Mouse (Mus musculus) hindbrain, embryonic 11.5 days (tissue): ENCODE results near the gene Lztr1. TPM values are rescaled to one million over a fixed set of nuclear protein-coding genes. Genes with fewer than 3 reads are reported as not detected.
"Not testable (repeated sequence)": the region's sequence is repeated elsewhere in the genome, so short reads cannot be mapped to it uniquely, and the experiment has no call there.

Experiments
- ATAC-seq: fragments of 200-750 bp; cut with Nextera tagmentation; 2 replicates; pipeline ENCODE4 v1.8.0; 2017; ENCODE audit warnings: mild to moderate bottlenecking, moderate TSS enrichment, moderate library complexity; ENCODE audit not compliant: low FRiP score
- DNase-seq: peaks from one replicate; pipeline ENCODE4 v3.0.0-alpha.2; 2015; ENCODE audit warnings: low spot score
- H3K27ac ChIP-seq: fragments of 300-500 bp; sonication (generic); 2 replicates; pipeline ENCODE4 v1.5.1; 2014; ENCODE audit warnings: mild to moderate bottlenecking, low read depth, low read length
- H3K27me3 ChIP-seq: fragments of 300-500 bp; sonication (generic); 2 replicates; pipeline ENCODE4 v1.6.1; 2014; ENCODE audit warnings: mild to moderate bottlenecking, low read length, moderate library complexity, mixed read lengths; ENCODE audit not compliant: control insufficient read depth, insufficient read depth
- H3K36me3 ChIP-seq: fragments of 300-500 bp; sonication (generic); 2 replicates; pipeline ENCODE4 v1.6.1; 2014; ENCODE audit warnings: mild to moderate bottlenecking, low read length, moderate library complexity, mixed read lengths; ENCODE audit not compliant: control insufficient read depth, insufficient read depth
- H3K4me1 ChIP-seq: fragments of 300-500 bp; sonication (generic); replicated peaks from 2 replicates; pipeline ENCODE4 v1.6.1; 2014; ENCODE audit warnings: low read length, mixed read lengths; ENCODE audit not compliant: control insufficient read depth, insufficient read depth
- H3K4me2 ChIP-seq: fragments of 300-500 bp; sonication (generic); replicated peaks from 2 replicates; pipeline ENCODE4 v1.6.1; 2014; ENCODE audit warnings: mild to moderate bottlenecking, low read depth, low read length
- H3K4me3 ChIP-seq: fragments of 300-500 bp; sonication (generic); 2 replicates; pipeline ENCODE4 v1.5.1; 2014; ENCODE audit warnings: low read depth, low read length
- H3K9ac ChIP-seq: fragments of 300-500 bp; sonication (generic); 2 replicates; pipeline ENCODE4 v1.6.1; 2014; ENCODE audit warnings: low read depth, low read length
- H3K9me3 ChIP-seq: fragments of 300-500 bp; sonication (generic); 2 replicates; pipeline ENCODE4 v1.6.1; 2016; ENCODE audit warnings: low read length; ENCODE audit not compliant: control insufficient read depth
- WGBS: fragments of 180-500 bp; shearing (Covaris S2); extraction: QIAGEN DNeasy Blood & Tissue Kit; methylation state at CpG from one replicate; pipeline ENCODE4 v1.1.7; 2014; 5-methylcytosine and 5-hydroxymethylcytosine counted together
- polyA plus RNA-seq: library from polyadenylated mRNA; unstranded; fragments of >200 nt; fragmentation: Nextera tagmentation; extraction: Ambion mirVana; gene quantifications from 2 replicates; pipeline ENCODE4 v1.2.1, GENCODE M21; 2014

The Lztr1 gene
- polyA plus RNA-seq, 1 experiment from 2014 or later, result 85.3 TPM

- DNase-seq, result no peak
- Histone ChIP-seq H3K27ac (no peak overlapping the region), H3K4me2 (no peak overlapping the region), H3K4me3 (no peak overlapping the region), H3K27me3 (no peaks in the 10 kb centered on the region), H3K9me3 (no peaks in the 10 kb centered on the region), H3K4me1 (no peaks in the 10 kb centered on the region), H3K36me3 (no peaks in the 10 kb centered on the region), H3K9ac (no peak overlapping the region)
- ATAC-seq, result no peak
- 68% methylated on average over 2 of the region's 2 CpGs for WGBS
Measured at GRCm38 (mm10) chr16:17496499-17497305, 11.8 kb upstream of the Lztr1 start.

DNA sequence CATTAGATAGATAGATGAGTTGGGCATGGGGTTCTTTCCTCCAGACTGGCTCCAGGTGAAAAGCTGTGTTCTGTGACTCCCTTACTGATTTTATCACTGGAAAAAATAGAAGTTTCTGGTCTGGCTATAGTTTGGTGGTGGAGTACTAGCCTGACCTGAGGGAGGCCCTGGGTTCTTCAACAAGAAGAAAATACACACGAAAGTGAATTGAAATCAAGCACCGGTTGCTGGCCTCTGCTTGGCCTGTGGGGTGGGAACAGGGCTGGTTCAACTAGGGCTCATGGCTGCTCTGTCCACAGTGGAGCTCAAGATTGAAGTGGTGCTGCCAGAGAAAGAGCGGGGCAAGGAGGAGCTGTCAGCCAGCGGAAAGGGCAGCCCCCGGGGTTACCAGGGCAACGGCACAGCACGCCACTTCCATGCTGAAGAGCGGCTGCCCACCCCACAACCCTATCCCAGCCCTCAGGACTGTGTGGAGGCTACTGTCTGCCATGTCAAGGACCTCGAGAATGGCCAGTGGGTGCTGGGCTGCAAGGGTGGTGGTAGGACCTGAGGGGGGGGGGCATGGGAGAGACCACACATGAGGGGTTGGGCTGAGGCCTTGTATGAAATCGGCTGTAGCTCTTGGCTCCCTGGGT lies 9.1 kb upstream of the Lztr1 start:
- WGBS, result 14% methylated on average over 9 of the region's 10 CpGs
- peak; percentile 84 for ATAC-seq
- Histone ChIP-seq H3K4me3 (no peak overlapping the region), H3K27ac (no peak overlapping the region), H3K9me3 (no peaks in the 10 kb centered on the region), H3K4me2 (no peak overlapping the region), H3K36me3 (no peaks in the 10 kb centered on the region), H3K9ac (no peak overlapping the region), H3K27me3 (no peaks in the 10 kb centered on the region), H3K4me1 (no peaks in the 10 kb centered on the region)
- peak; percentile 67 for DNase-seq

- no peak overlapping the region for H3K9ac ChIP-seq
- H3K9me3 ChIP-seq, result no peaks in the 10 kb centered on the region
- H3K4me1 ChIP-seq, result no peaks in the 10 kb centered on the region
- no peak overlapping the region for H3K4me3 ChIP-seq
- DNase-seq, result no peak
- no peak for ATAC-seq
- H3K27me3 ChIP-seq, result no peaks in the 10 kb centered on the region
- WGBS, result 84% methylated on average over 4 of the region's 4 CpGs
- H3K27ac ChIP-seq, result no peak overlapping the region
- H3K4me2 ChIP-seq, result no peak overlapping the region
- no peaks in the 10 kb centered on the region for H3K36me3 ChIP-seq
Measured at GRCm38 (mm10) chr16:17502681-17503080, 5.8 kb upstream of the Lztr1 start.

DNA sequence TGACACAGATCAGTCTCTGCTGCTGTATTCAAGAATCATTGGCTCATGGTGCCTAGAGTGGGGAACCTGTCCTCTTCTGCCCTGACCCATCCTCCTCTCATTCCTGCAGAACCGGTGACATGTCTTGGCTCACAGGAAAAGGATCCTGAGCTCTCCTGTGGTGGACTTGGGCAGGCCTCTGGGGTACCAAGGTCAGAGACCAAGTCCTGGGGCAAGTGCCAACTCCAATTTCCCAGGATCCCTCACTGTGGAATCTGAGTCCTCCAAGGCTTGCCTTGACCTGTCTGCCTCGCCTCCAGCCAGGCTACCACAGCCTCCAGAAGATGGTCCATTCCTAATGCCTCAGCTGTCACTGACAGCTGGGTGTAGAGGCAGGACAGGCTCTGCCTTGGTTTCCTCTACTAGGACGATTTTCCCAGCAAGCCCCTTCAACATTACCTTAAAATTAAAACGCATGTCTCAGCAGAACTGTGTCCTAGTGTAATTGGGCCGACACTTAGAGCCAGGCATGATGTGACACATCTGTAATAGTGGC lies 1.4 kb upstream of the Lztr1 start:
- Histone ChIP-seq H3K27me3 (no peaks in the 10 kb centered on the region), H3K36me3 (no peaks in the 10 kb centered on the region), H3K4me2 (no peak overlapping the region), H3K4me1 (no peaks in the 10 kb centered on the region), H3K4me3 (no peak overlapping the region), H3K9me3 (no peaks in the 10 kb centered on the region), H3K27ac (no peak overlapping the region), H3K9ac (no peak overlapping the region)
- WGBS, result 80% methylated on average over 5 of the region's 5 CpGs
- no peak for DNase-seq
- ATAC-seq, result no peak

- WGBS, result 48% methylated on average over 2 of the region's 3 CpGs
- peak; percentile 2; the same call in 1 of the 2 replicates for ATAC-seq
Measured at GRCm38 (mm10) chr16:17508031-17508430, 457 bp upstream of the Lztr1 start.

DNA sequence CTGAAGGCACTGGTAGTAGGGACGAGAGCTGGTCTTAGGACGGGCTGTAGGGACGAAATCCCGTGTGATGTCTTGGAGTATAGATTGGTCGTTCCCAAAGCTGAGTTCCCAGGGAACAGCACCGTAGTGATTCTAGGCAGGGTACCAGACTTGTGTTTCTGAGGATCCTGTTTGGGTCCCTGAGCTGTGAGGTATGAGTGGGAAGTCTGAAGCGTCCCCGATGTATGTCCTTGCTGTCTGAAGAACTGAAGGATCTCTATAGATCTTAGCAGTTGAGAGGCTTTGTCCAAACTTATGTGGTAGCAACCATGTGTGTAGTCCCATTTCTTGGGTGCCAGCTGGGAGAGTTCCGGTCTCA lies 731 bp downstream of the Lztr1 start:
- DNase-seq (no peak), ATAC-seq (no peak; the same call in none of the 2 replicates)
- Histone ChIP-seq H3K36me3 (no peaks in the 10 kb centered on the region), H3K4me2 (peak overlapping the region; percentile 67), H3K27me3 (no peaks in the 10 kb centered on the region), H3K9me3 (no peaks in the 10 kb centered on the region), H3K4me1 (no peaks in the 10 kb centered on the region), H3K27ac (0 out of 2 replicates have a peak overlapping the region, but pooled peaks have one; percentile 67), H3K9ac (peak overlapping the region; percentile 89), H3K4me3 (peak overlapping the region; percentile 78)
- WGBS, result 13% methylated on average over 9 of the region's 9 CpGs

More at GRCm38 (mm10) chr16:17508031-17508430, 457 bp upstream of the Lztr1 start:
- peak overlapping the region; percentile 78 for H3K4me3 ChIP-seq
- H3K4me1 ChIP-seq, H3K27me3 ChIP-seq, H3K9me3 ChIP-seq, H3K36me3 ChIP-seq: not testable (repeated sequence)
- H3K9ac ChIP-seq, result peak overlapping the region; percentile 89
- peak; percentile 25 for DNase-seq
- H3K4me2 ChIP-seq, result peak overlapping the region; percentile 67
- H3K27ac ChIP-seq, result peak overlapping the region; percentile 67

GRCm38 (mm10) chr16:17510143-17510542 lies 1.7 kb downstream of the Lztr1 start:
- no peaks in the 10 kb centered on the region for H3K36me3 ChIP-seq
- H3K27me3 ChIP-seq, result no peaks in the 10 kb centered on the region
- no peaks in the 10 kb centered on the region for H3K9me3 ChIP-seq
- H3K4me2 ChIP-seq, result peak overlapping the region; percentile 67; the same call in 1 of the 2 replicates
- no peak overlapping the region for H3K4me3 ChIP-seq
- no peaks in the 10 kb centered on the region for H3K4me1 ChIP-seq
- no peak for DNase-seq
- ATAC-seq, result no peak
- WGBS, result 93% methylated on average over 2 of the region's 2 CpGs
- H3K9ac ChIP-seq, result no peak overlapping the region
- no peak overlapping the region for H3K27ac ChIP-seq

DNA sequence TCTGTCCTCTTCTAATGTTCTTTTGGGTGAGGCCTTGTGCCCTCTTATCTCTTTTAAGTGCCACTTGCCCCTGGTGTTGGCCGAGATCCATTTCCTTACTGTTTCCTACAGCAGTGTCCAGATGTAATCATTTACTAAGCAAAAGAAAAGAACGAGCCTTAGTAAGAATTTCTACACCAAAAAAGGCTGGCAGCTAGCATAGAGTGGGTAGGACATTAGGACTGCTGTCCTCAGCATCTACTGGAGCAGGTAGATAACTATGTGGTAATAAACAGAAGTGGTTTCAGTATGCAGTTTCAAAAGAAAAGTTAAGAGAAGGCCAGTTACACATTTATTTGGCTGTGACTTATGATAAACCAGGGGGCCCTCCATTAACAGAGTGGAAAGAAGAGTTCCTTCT lies 2.2 kb downstream of the Lztr1 start:
- DNase-seq (no peak), ATAC-seq (no peak)
- Histone ChIP-seq H3K4me3 (no peak overlapping the region), H3K27me3 (no peaks in the 10 kb centered on the region), H3K9ac (no peak overlapping the region), H3K4me1 (no peaks in the 10 kb centered on the region), H3K9me3 (no peaks in the 10 kb centered on the region), H3K36me3 (no peaks in the 10 kb centered on the region), H3K4me2 (no peak overlapping the region), H3K27ac (no peak overlapping the region)
- WGBS, result 80% methylated on average over 2 of the region's 2 CpGs
